Mouse (Mus musculus): ENCODE data around the gene Tmprss9. TPM values are rescaled to one million over a fixed set of nuclear protein-coding genes. Genes with fewer than 3 reads are reported as not detected.
A peak's percentile ranks its signal among the peaks of the same experiment; 100 is the strongest.

Tmprss9 gene
- polyA plus RNA-seq, 1 experiment: 0.08 TPM

DNA sequence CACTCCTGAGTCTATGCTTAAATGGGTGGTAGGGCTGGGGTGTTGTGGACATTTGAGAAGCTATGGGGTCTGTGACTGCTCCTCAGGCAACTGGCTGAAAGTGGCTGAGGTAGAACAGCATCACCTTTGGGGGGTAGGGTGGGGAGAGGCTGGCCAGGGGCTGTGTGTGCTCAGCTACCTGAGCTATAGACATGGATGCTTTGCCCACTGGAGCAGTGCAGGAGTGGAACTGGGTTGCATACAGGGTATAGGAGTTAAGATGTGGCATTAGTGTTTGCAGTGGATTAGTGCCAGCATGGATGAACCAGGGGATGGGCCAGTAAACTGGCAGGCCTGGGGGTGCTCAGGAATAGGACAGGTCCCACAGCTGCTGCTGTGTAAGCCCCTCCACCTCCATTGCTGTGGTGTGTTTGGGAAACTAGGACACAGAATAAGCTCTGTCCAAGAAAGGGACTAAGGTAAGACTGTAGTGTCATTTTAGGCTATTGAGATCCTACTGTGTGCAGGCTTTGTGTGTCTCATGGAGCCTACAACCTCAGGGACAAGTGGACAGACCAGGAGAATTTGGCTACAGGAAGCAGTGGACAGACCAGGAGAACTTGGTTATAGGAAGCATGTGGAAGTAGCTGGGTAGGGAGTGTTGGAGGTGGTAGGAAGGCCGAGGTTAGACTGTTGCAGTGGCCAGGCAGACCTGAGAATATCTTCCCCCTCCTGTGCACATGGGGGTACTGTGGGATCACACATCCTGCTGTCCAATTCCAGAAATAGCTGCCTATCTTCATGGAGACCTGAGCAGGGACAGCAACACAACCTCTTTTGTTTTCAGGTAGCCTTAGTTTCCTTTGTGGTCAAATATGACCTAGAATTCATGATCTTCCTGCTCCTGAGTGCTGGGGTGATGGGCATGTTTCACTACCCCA is 42.0 kb upstream of the Tmprss9 start:
- H3K36me3 ChIP-seq (replicated peaks; ENCODE audit: low read length): peaks cover 36% of the 10 kb centered on the region
- H3K9me3 ChIP-seq: peaks cover 4% of the 10 kb centered on the region
- H3K27me3 ChIP-seq (replicated peaks): peaks cover 21% of the 10 kb centered on the region
- H3K4me3 ChIP-seq (replicated peaks): peak overlapping the region; percentile 4
- peaks cover 70% of the 10 kb centered on the region for H3K4me1 ChIP-seq
- no peak for TF ChIP-seq GATA1 (IDR thresholded peaks at IDR 0.05; ENCODE audit: borderline replicate concordance, low read length)
- TF ChIP-seq FLI1 (IDR thresholded peaks at IDR 0.05; ENCODE audit: low read length): no peak

GRCm38 (mm10) chr10:80831136-80831535 is 40.5 kb upstream of the Tmprss9 start:
- Histone ChIP-seq H3K9me3 (peaks cover 18% of the 10 kb centered on the region), H3K27me3 (replicated peaks) (peaks cover 36% of the 10 kb centered on the region), H3K36me3 (replicated peaks; ENCODE audit: low read length) (peaks cover 36% of the 10 kb centered on the region), H3K4me3 (replicated peaks) (no peak overlapping the region), H3K4me1 (peaks cover 71% of the 10 kb centered on the region)
- TF ChIP-seq GATA1 (IDR thresholded peaks at IDR 0.05; ENCODE audit: borderline replicate concordance, low read length): no peak
- no peak for TF ChIP-seq FLI1 (IDR thresholded peaks at IDR 0.05; ENCODE audit: low read length)

GRCm38 (mm10) chr10:80832818-80833217 is 38.8 kb upstream of the Tmprss9 start:
- TF ChIP-seq GATA1 (IDR thresholded peaks at IDR 0.05; ENCODE audit: borderline replicate concordance, low read length) (no peak), FLI1 (IDR thresholded peaks at IDR 0.05; ENCODE audit: low read length) (no peak)
- peaks cover 53% of the 10 kb centered on the region for H3K27me3 ChIP-seq (replicated peaks)
- H3K36me3 ChIP-seq (replicated peaks; ENCODE audit: low read length): peaks cover 31% of the 10 kb centered on the region
- no peak overlapping the region for H3K4me3 ChIP-seq (replicated peaks)
- peaks cover 18% of the 10 kb centered on the region for H3K9me3 ChIP-seq
- H3K4me1 ChIP-seq: peaks cover 81% of the 10 kb centered on the region

DNA sequence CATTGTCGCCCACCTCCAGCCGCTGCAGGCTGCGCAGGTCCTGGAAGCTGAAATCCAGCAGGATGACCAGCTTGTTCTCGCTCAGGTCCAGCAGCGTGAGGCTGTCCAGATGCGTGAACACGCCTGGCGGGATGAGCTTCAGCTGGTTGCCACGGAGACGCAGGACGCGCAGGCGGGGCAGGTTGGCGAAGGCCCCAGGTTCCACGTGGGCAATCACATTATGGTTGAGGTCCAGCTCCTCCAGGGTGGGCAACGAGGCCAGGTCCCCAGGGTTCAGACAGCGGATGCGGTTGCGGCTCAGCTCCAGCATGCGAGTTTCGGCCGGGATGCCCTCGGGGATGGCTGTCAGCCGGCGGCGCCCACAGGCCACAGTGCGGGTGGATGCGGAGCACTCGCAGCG is 36.0 kb upstream of the Tmprss9 start:
- Histone ChIP-seq H3K27me3 (replicated peaks) (peaks cover 73% of the 10 kb centered on the region), H3K36me3 (replicated peaks; ENCODE audit: low read length) (peaks cover 5% of the 10 kb centered on the region), H3K9me3 (peaks cover 18% of the 10 kb centered on the region), H3K4me3 (replicated peaks) (peak overlapping the region; percentile 29), H3K4me1 (peaks cover 73% of the 10 kb centered on the region)
- no peak for TF ChIP-seq GATA1 (IDR thresholded peaks at IDR 0.05; ENCODE audit: borderline replicate concordance, low read length)
- no peak for TF ChIP-seq FLI1 (IDR thresholded peaks at IDR 0.05; ENCODE audit: low read length)

GRCm38 (mm10) chr10:80836949-80837379 is 34.7 kb upstream of the Tmprss9 start:
- Histone ChIP-seq H3K36me3 (replicated peaks; ENCODE audit: low read length) (no peaks in the 10 kb centered on the region), H3K4me3 (replicated peaks) (peak overlapping the region; percentile 24), H3K9me3 (peaks cover 18% of the 10 kb centered on the region), H3K27me3 (replicated peaks) (peaks cover 86% of the 10 kb centered on the region), H3K4me1 (peaks cover 60% of the 10 kb centered on the region)
- TF ChIP-seq GATA1 (IDR thresholded peaks at IDR 0.05; ENCODE audit: borderline replicate concordance, low read length): no peak

DNA sequence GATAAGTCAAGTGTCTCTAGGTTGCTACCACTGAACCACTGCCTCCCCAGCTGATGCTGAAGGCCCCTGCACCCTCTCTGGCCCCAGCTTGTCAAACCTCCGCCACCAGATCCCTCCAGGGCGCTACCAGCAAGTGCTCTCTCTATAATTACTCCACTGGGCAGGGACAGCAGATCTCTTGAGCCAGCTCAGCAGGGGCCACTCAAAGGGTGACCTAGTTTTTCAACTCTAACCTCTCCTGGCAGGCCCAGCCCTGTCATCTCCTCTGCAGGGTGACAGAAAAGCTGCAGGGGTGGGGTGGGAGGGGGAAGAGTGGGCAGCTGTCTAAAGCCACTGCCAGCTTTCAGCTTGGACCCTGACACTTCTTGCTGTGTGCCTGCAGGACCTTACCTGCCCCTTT is 33.8 kb upstream of the Tmprss9 start:
- Histone ChIP-seq H3K9me3 (peaks cover 18% of the 10 kb centered on the region), H3K4me1 (peaks cover 55% of the 10 kb centered on the region), H3K36me3 (replicated peaks; ENCODE audit: low read length) (no peaks in the 10 kb centered on the region), H3K27me3 (replicated peaks) (peaks cover 92% of the 10 kb centered on the region), H3K4me3 (replicated peaks) (no peak overlapping the region)
- TF ChIP-seq GATA1 (IDR thresholded peaks at IDR 0.05; ENCODE audit: borderline replicate concordance, low read length) (no peak), FLI1 (IDR thresholded peaks at IDR 0.05; ENCODE audit: low read length) (no peak)

- TF ChIP-seq FLI1 (IDR thresholded peaks at IDR 0.05; ENCODE audit: low read length) (no peak), GATA1 (IDR thresholded peaks at IDR 0.05; ENCODE audit: borderline replicate concordance, low read length) (no peak)
- Histone ChIP-seq H3K27me3 (replicated peaks) (peaks cover 92% of the 10 kb centered on the region), H3K4me1 (peaks cover 51% of the 10 kb centered on the region)
Measured at GRCm38 (mm10) chr10:80838346-80838912, 33.2 kb upstream of the Tmprss9 start.

DNA sequence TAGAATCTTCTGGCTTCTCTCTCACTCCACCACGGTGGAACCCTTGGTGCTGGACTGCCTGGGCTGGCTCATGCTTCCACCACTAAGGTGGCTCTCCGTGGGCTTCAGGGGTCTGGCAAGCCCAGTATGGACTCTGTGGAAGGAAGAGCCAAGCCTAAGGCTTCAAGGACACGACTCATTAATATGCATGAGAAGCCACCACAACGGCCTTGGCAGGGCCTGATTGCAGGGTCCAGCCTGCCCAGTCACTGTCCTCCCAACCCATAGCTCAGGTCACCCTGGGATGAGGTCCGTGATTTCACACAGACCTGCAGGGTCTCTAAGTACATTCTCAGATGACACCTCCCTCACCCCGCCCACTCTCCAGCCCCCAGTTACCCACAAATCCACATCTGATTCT is 31.8 kb upstream of the Tmprss9 start:
- Histone ChIP-seq H3K4me1 (peaks cover 52% of the 10 kb centered on the region), H3K36me3 (replicated peaks; ENCODE audit: low read length) (no peaks in the 10 kb centered on the region), H3K9me3 (peaks cover 11% of the 10 kb centered on the region), H3K27me3 (replicated peaks) (peaks cover 92% of the 10 kb centered on the region), H3K4me3 (replicated peaks) (no peak overlapping the region)
- TF ChIP-seq GATA1 (IDR thresholded peaks at IDR 0.05; ENCODE audit: borderline replicate concordance, low read length) (no peak), FLI1 (IDR thresholded peaks at IDR 0.05; ENCODE audit: low read length) (no peak)

More at GRCm38 (mm10) chr10:80838346-80838912, 33.2 kb upstream of the Tmprss9 start:
- no peak overlapping the region for H3K4me3 ChIP-seq (replicated peaks)
- H3K36me3 ChIP-seq (replicated peaks; ENCODE audit: low read length): no peaks in the 10 kb centered on the region
- H3K9me3 ChIP-seq: peaks cover 18% of the 10 kb centered on the region

- Histone ChIP-seq H3K27me3 (replicated peaks) (peaks cover 92% of the 10 kb centered on the region), H3K36me3 (replicated peaks; ENCODE audit: low read length) (no peaks in the 10 kb centered on the region), H3K9me3 (no peaks in the 10 kb centered on the region), H3K4me3 (replicated peaks) (no peak overlapping the region), H3K4me1 (peaks cover 41% of the 10 kb centered on the region)
- TF ChIP-seq GATA1 (IDR thresholded peaks at IDR 0.05; ENCODE audit: borderline replicate concordance, low read length): no peak
- TF ChIP-seq FLI1 (IDR thresholded peaks at IDR 0.05; ENCODE audit: low read length): no peak
Measured at GRCm38 (mm10) chr10:80841685-80842084, 30.0 kb upstream of the Tmprss9 start.

- peaks cover 91% of the 10 kb centered on the region for H3K27me3 ChIP-seq (replicated peaks)
- H3K4me3 ChIP-seq (replicated peaks): no peak overlapping the region
- TF ChIP-seq GATA1 (IDR thresholded peaks at IDR 0.05; ENCODE audit: borderline replicate concordance, low read length) (no peak), FLI1 (IDR thresholded peaks at IDR 0.05; ENCODE audit: low read length) (no peak)
- H3K4me1 ChIP-seq: peaks cover 34% of the 10 kb centered on the region
- H3K36me3 ChIP-seq (replicated peaks; ENCODE audit: low read length): no peaks in the 10 kb centered on the region
- no peaks in the 10 kb centered on the region for H3K9me3 ChIP-seq
Measured at GRCm38 (mm10) chr10:80842334-80842733, 29.3 kb upstream of the Tmprss9 start.

Data from megakaryocyte, embryonic 14.5 days (primary cell).